Mouse (Mus musculus): Measurements from ENCODE around the gene Ms4a4b.
A peak's percentile ranks its signal among the peaks of the same experiment; 100 is the strongest.
"Not testable (repeated sequence)": the region's sequence is repeated elsewhere in the genome, so short reads cannot be mapped to it uniquely, and the experiment has no call there.

DNA sequence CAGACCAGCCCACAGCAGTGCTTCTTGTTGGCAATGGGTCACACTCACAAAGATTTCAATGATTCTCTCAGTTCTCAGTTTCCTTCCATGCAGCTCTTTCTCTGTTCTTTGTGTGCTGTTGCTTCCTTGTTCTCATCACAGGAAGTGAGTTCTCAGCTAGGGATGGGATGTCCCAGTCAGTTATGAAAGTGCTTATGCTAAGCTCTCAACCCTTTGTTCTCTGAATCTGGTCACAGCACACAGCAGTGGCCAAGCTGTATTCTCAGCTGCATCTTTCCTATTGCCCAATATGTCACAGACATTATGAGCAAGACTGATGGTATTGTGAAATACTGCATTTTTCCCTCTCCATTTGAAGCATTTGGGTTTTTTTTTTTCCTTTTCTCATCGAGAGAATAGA, 21.4 kb downstream of the Ms4a4b start:
- TF ChIP-seq CTCF (IDR thresholded peaks at IDR 0.05), result not testable (repeated sequence)
- TF ChIP-seq EP300 (IDR thresholded peaks at IDR 0.05), result 0 out of 2 replicates have a peak, but pooled peaks have one; percentile 10
